Mouse (Mus musculus): Measurements from ENCODE around the gene Slc16a12. TPM values are rescaled to one million over a fixed set of nuclear protein-coding genes. Genes with fewer than 3 reads are reported as not detected.

Slc16a12 gene
- total RNA-seq, 1 experiment, result 0.13 TPM

DNA sequence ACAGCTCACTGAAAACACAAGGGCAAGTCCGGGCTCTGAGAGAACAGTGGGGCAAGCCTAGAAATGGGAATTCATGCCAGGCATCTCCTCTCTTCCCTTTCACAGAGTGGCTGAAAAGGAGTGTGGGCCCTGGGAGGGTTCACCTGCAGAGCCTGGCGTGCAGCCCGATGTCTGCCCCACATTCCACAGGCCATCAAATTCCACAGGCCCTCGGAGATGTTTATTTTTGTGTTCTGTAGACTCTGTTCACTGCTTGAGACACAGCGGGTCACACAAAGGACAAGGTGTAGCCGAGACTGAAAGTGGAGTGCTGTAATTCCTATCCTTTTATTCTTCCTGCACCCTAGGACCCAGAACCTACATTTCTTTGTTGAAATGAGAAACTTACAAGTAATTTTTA, 40.8 kb downstream of the Slc16a12 start:
- Histone ChIP-seq H3K4me3 (ENCODE audit: insufficient read depth in 1 of 2, low read depth in 1 of 2, low read length in 2 of 2, poor library complexity in 1 of 2, severe bottlenecking in 1 of 2) (no peak overlapping the region), H3K4me1 (ENCODE audit: control insufficient read depth in 2 of 2, insufficient read depth in 2 of 2, low read length in 2 of 2, poor library complexity in 1 of 2) (no peaks in the 10 kb centered on the region), H3K9ac (ENCODE audit: insufficient read depth, low read depth, low read length, poor library complexity, severe bottlenecking) (no peak overlapping the region), H3K27ac (ENCODE audit: insufficient read depth, low read depth, low read length, poor library complexity, severe bottlenecking) (no peak overlapping the region), H3K9me3 (ENCODE audit: control insufficient read depth, insufficient read depth, low read depth, low read length) (no peaks in the 10 kb centered on the region), H3K36me3 (ENCODE audit: control insufficient read depth, insufficient read depth, low read length, poor library complexity, severe bottlenecking) (no peaks in the 10 kb centered on the region)
- DNase-seq (ENCODE audit: low read depth, low spot score), result no peak
- in situ Hi-C loops (cut with MboI; ENCODE audit: low sequenced_read_pairs in 2 of 2, unreplicated experiment in 2 of 2), result no loop called here
- TF ChIP-seq CHD2 (IDR thresholded peaks at IDR 0.05; ENCODE audit: low read depth, low read length) (no peak), HCFC1 (IDR thresholded peaks at IDR 0.05; ENCODE audit: borderline replicate concordance, insufficient read depth, low read length) (no peak), ZC3H11A (IDR thresholded peaks at IDR 0.05; ENCODE audit: borderline replicate concordance, low read depth, low read length) (no peak), ZNF384 (IDR thresholded peaks at IDR 0.05; ENCODE audit: low read depth, low read length) (no peak), MAFK (IDR thresholded peaks at IDR 0.05; ENCODE audit: insufficient read depth, low read depth, low read length) (no peak)

DNA sequence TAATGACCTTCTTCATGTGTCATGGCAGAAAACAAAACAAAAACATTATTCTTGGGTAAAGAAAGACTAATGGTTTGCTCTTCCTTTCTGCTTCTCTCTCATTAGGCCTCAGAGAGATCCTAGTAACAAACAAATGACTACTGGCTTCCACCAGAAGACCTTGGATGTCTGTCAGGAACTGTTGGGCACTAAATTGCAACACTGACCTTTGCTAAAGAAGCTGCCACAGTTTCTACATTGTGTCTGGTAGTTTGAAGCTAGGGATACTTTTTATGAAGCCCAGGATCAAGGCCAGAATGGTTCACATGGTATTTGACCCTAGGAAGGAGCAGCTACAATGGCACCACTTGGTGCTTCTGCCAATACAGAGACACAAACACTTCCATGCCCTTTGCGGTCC, 41.9 kb downstream of the Slc16a12 start:
- no peaks in the 10 kb centered on the region for H3K9me3 ChIP-seq (ENCODE audit: control insufficient read depth, insufficient read depth, low read depth, low read length)
- no peak for DNase-seq (ENCODE audit: low read depth, low spot score)
- H3K27ac ChIP-seq (ENCODE audit: insufficient read depth, low read depth, low read length, poor library complexity, severe bottlenecking), result no peak overlapping the region
- no peaks in the 10 kb centered on the region for H3K4me1 ChIP-seq (ENCODE audit: control insufficient read depth in 2 of 2, insufficient read depth in 2 of 2, low read length in 2 of 2, poor library complexity in 1 of 2)
- no peak overlapping the region for H3K4me3 ChIP-seq (ENCODE audit: insufficient read depth in 1 of 2, low read depth in 1 of 2, low read length in 2 of 2, poor library complexity in 1 of 2, severe bottlenecking in 1 of 2)
- no peaks in the 10 kb centered on the region for H3K36me3 ChIP-seq (ENCODE audit: control insufficient read depth, insufficient read depth, low read length, poor library complexity, severe bottlenecking)
- in situ Hi-C loops (cut with MboI; ENCODE audit: low sequenced_read_pairs in 2 of 2, unreplicated experiment in 2 of 2), result no loop called here
- TF ChIP-seq HCFC1 (IDR thresholded peaks at IDR 0.05; ENCODE audit: borderline replicate concordance, insufficient read depth, low read length) (no peak), ZNF384 (IDR thresholded peaks at IDR 0.05; ENCODE audit: low read depth, low read length) (no peak), MAFK (IDR thresholded peaks at IDR 0.05; ENCODE audit: insufficient read depth, low read depth, low read length) (no peak), CHD2 (IDR thresholded peaks at IDR 0.05; ENCODE audit: low read depth, low read length) (no peak), ZC3H11A (IDR thresholded peaks at IDR 0.05; ENCODE audit: borderline replicate concordance, low read depth, low read length) (no peak)
- H3K9ac ChIP-seq (ENCODE audit: insufficient read depth, low read depth, low read length, poor library complexity, severe bottlenecking), result no peak overlapping the region

DNA sequence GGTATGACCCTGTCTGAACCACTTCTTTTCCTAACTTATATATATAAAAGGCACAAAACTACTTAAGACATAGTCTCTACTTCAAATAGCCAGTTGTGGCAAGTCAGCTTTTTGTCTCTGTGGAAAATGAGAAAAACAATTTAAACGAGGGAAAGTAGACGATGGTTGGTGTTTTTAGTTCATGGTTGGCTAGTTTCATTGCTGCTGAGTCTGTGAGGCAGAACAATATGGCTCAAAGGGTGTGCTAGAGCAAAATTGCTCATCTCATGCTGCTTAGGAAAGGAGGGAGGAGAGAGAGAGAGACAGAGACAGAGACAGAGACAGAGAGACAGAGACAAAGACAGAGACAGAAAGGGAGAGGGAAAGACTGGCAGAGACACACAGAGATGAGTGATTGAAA, 47.8 kb downstream of the Slc16a12 start:
- no peak for DNase-seq (ENCODE audit: low read depth, low spot score)
- no peaks in the 10 kb centered on the region for H3K36me3 ChIP-seq (ENCODE audit: control insufficient read depth, insufficient read depth, low read length, poor library complexity, severe bottlenecking)
- no peaks in the 10 kb centered on the region for H3K4me1 ChIP-seq (ENCODE audit: control insufficient read depth in 2 of 2, insufficient read depth in 2 of 2, low read length in 2 of 2, poor library complexity in 1 of 2)
- no peaks in the 10 kb centered on the region for H3K9me3 ChIP-seq (ENCODE audit: control insufficient read depth, insufficient read depth, low read depth, low read length)
- no peak overlapping the region for H3K27ac ChIP-seq (ENCODE audit: insufficient read depth, low read depth, low read length, poor library complexity, severe bottlenecking)
- TF ChIP-seq ZC3H11A (IDR thresholded peaks at IDR 0.05; ENCODE audit: borderline replicate concordance, low read depth, low read length) (no peak), ZNF384 (IDR thresholded peaks at IDR 0.05; ENCODE audit: low read depth, low read length) (no peak), HCFC1 (IDR thresholded peaks at IDR 0.05; ENCODE audit: borderline replicate concordance, insufficient read depth, low read length) (no peak), MAFK (IDR thresholded peaks at IDR 0.05; ENCODE audit: insufficient read depth, low read depth, low read length) (no peak), CHD2 (IDR thresholded peaks at IDR 0.05; ENCODE audit: low read depth, low read length) (no peak)
- no peak overlapping the region for H3K4me3 ChIP-seq (ENCODE audit: insufficient read depth in 1 of 2, low read depth in 1 of 2, low read length in 2 of 2, poor library complexity in 1 of 2, severe bottlenecking in 1 of 2)
- H3K9ac ChIP-seq (ENCODE audit: insufficient read depth, low read depth, low read length, poor library complexity, severe bottlenecking), result no peak overlapping the region
- in situ Hi-C loops (cut with MboI; ENCODE audit: low sequenced_read_pairs in 2 of 2, unreplicated experiment in 2 of 2), result no loop called here

GRCm38 (mm10) chr19:34698852-34699251, 48.2 kb downstream of the Slc16a12 start:
- no peak for DNase-seq (ENCODE audit: low read depth, low spot score)
- no peak overlapping the region for H3K27ac ChIP-seq (ENCODE audit: insufficient read depth, low read depth, low read length, poor library complexity, severe bottlenecking)
- no peak overlapping the region for H3K9ac ChIP-seq (ENCODE audit: insufficient read depth, low read depth, low read length, poor library complexity, severe bottlenecking)
- no peaks in the 10 kb centered on the region for H3K9me3 ChIP-seq (ENCODE audit: control insufficient read depth, insufficient read depth, low read depth, low read length)
- TF ChIP-seq ZC3H11A (IDR thresholded peaks at IDR 0.05; ENCODE audit: borderline replicate concordance, low read depth, low read length) (no peak), CHD2 (IDR thresholded peaks at IDR 0.05; ENCODE audit: low read depth, low read length) (no peak), ZNF384 (IDR thresholded peaks at IDR 0.05; ENCODE audit: low read depth, low read length) (no peak), MAFK (IDR thresholded peaks at IDR 0.05; ENCODE audit: insufficient read depth, low read depth, low read length) (no peak)
- H3K36me3 ChIP-seq (ENCODE audit: control insufficient read depth, insufficient read depth, low read length, poor library complexity, severe bottlenecking), result no peaks in the 10 kb centered on the region
- no peaks in the 10 kb centered on the region for H3K4me1 ChIP-seq (ENCODE audit: control insufficient read depth in 2 of 2, insufficient read depth in 2 of 2, low read length in 2 of 2, poor library complexity in 1 of 2)
- in situ Hi-C loops (cut with MboI; ENCODE audit: low sequenced_read_pairs in 2 of 2, unreplicated experiment in 2 of 2), result no loop called here
- H3K4me3 ChIP-seq (ENCODE audit: insufficient read depth in 1 of 2, low read depth in 1 of 2, low read length in 2 of 2, poor library complexity in 1 of 2, severe bottlenecking in 1 of 2), result no peak overlapping the region

DNA sequence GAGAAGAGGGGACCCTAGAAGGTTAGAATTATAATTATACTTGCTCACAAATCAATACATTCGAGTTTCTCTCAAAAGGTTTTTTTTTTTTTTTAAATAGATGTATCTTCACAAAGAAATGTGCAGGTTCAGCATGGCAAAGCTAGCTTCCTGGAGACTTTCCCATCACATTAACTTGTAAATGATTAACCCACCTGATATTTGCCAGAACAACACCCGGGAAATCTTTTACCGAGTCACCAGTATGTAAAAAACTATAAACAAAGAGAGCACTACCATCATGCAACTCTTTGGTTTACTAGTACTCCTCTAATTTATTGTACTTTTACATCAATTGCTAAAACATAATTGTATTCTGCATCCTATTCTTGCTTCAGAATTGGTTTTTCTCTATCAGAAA, 48.7 kb downstream of the Slc16a12 start:
- Histone ChIP-seq H3K27ac (ENCODE audit: insufficient read depth, low read depth, low read length, poor library complexity, severe bottlenecking) (no peak overlapping the region), H3K9me3 (ENCODE audit: control insufficient read depth, insufficient read depth, low read depth, low read length) (no peaks in the 10 kb centered on the region), H3K9ac (ENCODE audit: insufficient read depth, low read depth, low read length, poor library complexity, severe bottlenecking) (no peak overlapping the region), H3K4me3 (ENCODE audit: insufficient read depth in 1 of 2, low read depth in 1 of 2, low read length in 2 of 2, poor library complexity in 1 of 2, severe bottlenecking in 1 of 2) (no peak overlapping the region), H3K36me3 (ENCODE audit: control insufficient read depth, insufficient read depth, low read length, poor library complexity, severe bottlenecking) (no peaks in the 10 kb centered on the region), H3K4me1 (ENCODE audit: control insufficient read depth in 2 of 2, insufficient read depth in 2 of 2, low read length in 2 of 2, poor library complexity in 1 of 2) (no peaks in the 10 kb centered on the region)
- TF ChIP-seq HCFC1 (IDR thresholded peaks at IDR 0.05; ENCODE audit: borderline replicate concordance, insufficient read depth, low read length) (no peak), ZNF384 (IDR thresholded peaks at IDR 0.05; ENCODE audit: low read depth, low read length) (no peak), CHD2 (IDR thresholded peaks at IDR 0.05; ENCODE audit: low read depth, low read length) (no peak), ZC3H11A (IDR thresholded peaks at IDR 0.05; ENCODE audit: borderline replicate concordance, low read depth, low read length) (no peak), MAFK (IDR thresholded peaks at IDR 0.05; ENCODE audit: insufficient read depth, low read depth, low read length) (no peak)
- in situ Hi-C loops (cut with MboI; ENCODE audit: low sequenced_read_pairs in 2 of 2, unreplicated experiment in 2 of 2), result no loop called here
- DNase-seq (ENCODE audit: low read depth, low spot score), result no peak

Measured in ES-E14 (cell line).